Mouse (Mus musculus): ENCODE data around the gene Rpl9. TPM values are rescaled to one million over a fixed set of nuclear protein-coding genes. Genes with fewer than 3 reads are reported as not detected.

Rpl9 gene
- polyA plus RNA-seq, 1 experiment from 2014 or later, result 782 TPM

DNA sequence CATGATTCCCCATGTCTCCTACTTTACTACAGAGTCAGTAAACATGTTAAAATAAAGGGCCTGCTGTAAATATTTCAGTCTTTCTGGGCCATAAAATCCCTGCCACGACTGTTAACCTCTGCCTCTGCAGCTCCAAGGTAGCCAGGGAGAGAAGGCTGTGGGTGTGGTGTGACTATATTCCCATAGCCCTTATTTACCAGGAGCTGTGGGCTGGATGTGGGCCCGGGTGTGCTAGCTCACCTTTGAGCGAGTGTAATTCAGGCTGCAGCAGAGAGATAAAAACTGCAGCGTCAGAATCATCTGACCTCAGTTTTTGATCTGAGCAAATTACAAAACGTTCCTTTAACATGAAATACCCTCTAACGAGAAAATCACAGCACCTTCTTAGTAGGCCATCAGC, 29.6 kb upstream of the Rpl9 start:
- H3K4me1 ChIP-seq (replicated peaks), result peaks cover 27% of the 10 kb centered on the region
- no peak overlapping the region for H3K4me3 ChIP-seq (replicated peaks)
- no peak overlapping the region for H3K4me2 ChIP-seq
- peaks cover 6% of the 10 kb centered on the region for H3K36me3 ChIP-seq
- whole genome bisulfite sequencing (ENCODE audit: insufficient replicate concordance), result 24% methylated on average over 6 of the region's 6 CpGs
- H3K27ac ChIP-seq, result no peak overlapping the region
- DNase-seq (no peak), ATAC-seq (ENCODE audit: low read depth) (peak; percentile 52)
- no peaks in the 10 kb centered on the region for H3K27me3 ChIP-seq
- H3K9me3 ChIP-seq (replicated peaks), result no peaks in the 10 kb centered on the region
- no peak overlapping the region for H3K9ac ChIP-seq

DNA sequence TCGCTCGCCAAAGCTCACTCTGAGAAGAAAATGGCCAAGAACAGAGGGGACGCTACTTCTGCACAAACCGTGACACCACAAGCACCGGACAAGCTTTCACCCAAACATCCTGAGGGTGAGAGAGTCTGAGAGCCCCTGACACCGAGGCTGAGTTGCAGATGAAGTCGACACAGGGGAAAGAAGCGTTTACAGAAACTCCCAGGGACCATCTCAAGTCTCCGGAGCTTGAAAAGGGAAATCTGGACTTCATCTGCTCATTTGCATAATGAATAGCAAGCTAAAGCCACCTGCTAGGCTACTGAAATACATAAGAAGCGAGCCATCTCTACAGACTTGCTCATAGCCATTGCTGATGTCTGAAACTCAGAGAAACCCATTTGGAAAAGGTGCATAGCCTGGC, 27.9 kb upstream of the Rpl9 start:
- Histone ChIP-seq H3K36me3 (peaks cover 6% of the 10 kb centered on the region), H3K4me2 (no peak overlapping the region)
- no peak for ATAC-seq (ENCODE audit: low read depth)

GRCm38 (mm10) chr5:65415653-65416458, 24.6 kb upstream of the Rpl9 start:
- no peaks in the 10 kb centered on the region for H3K27me3 ChIP-seq
- peak overlapping the region; percentile 82 for H3K27ac ChIP-seq
- peak; percentile 98 for ATAC-seq (ENCODE audit: low read depth)
- peak overlapping the region; percentile 59 for H3K4me2 ChIP-seq
- H3K36me3 ChIP-seq, result peaks cover 10% of the 10 kb centered on the region; the same call in 1 of the 2 replicates
- DNase-seq, result peak; percentile 72
- 29% methylated on average over 26 of the region's 26 CpGs for WGBS (ENCODE audit: insufficient replicate concordance)
- peaks cover 28% of the 10 kb centered on the region for H3K4me1 ChIP-seq (replicated peaks)
- H3K9me3 ChIP-seq (replicated peaks), result no peaks in the 10 kb centered on the region
- H3K4me3 ChIP-seq (replicated peaks), result peak overlapping the region; percentile 34
- peak overlapping the region; percentile 68 for H3K9ac ChIP-seq

More for the DNA sequence above, 27.9 kb upstream of the Rpl9 start:
- no peak overlapping the region for H3K4me3 ChIP-seq (replicated peaks)
- H3K9me3 ChIP-seq (replicated peaks), result no peaks in the 10 kb centered on the region
- H3K4me1 ChIP-seq (replicated peaks), result peaks cover 37% of the 10 kb centered on the region
- no peak overlapping the region for H3K9ac ChIP-seq
- no peak for DNase-seq
- no peak overlapping the region for H3K27ac ChIP-seq
- H3K27me3 ChIP-seq, result no peaks in the 10 kb centered on the region
- 79% methylated on average over 10 of the region's 10 CpGs for WGBS (ENCODE audit: insufficient replicate concordance)

- ATAC-seq (ENCODE audit: low read depth) (no peak), DNase-seq (no peak)
- no peak overlapping the region for H3K27ac ChIP-seq
- no peak overlapping the region for H3K9ac ChIP-seq
- 82% methylated on average over 12 of the region's 12 CpGs for WGBS (ENCODE audit: insufficient replicate concordance)
- H3K4me1 ChIP-seq (replicated peaks), result no peaks in the 10 kb centered on the region
- H3K36me3 ChIP-seq, result peaks cover 62% of the 10 kb centered on the region
- H3K9me3 ChIP-seq (replicated peaks), result no peaks in the 10 kb centered on the region
- H3K4me2 ChIP-seq, result no peak overlapping the region
- H3K27me3 ChIP-seq, result no peaks in the 10 kb centered on the region
- H3K4me3 ChIP-seq (replicated peaks), result no peak overlapping the region
Observed at GRCm38 (mm10) chr5:65407989-65408388, 16.7 kb upstream of the Rpl9 start.

- no peaks in the 10 kb centered on the region for H3K27me3 ChIP-seq
- H3K9me3 ChIP-seq (replicated peaks), result no peaks in the 10 kb centered on the region
- H3K36me3 ChIP-seq, result peaks cover 85% of the 10 kb centered on the region
- no peak overlapping the region for H3K9ac ChIP-seq
- H3K27ac ChIP-seq, result no peak overlapping the region
- no peak overlapping the region for H3K4me3 ChIP-seq (replicated peaks)
- H3K4me1 ChIP-seq (replicated peaks), result peaks cover 5% of the 10 kb centered on the region; the same call in 1 of the 2 replicates
- DNase-seq, result peak; percentile 70
- WGBS (ENCODE audit: insufficient replicate concordance), result 35% methylated on average over 2 of the region's 2 CpGs
- H3K4me2 ChIP-seq, result no peak overlapping the region
- peak; percentile 75 for ATAC-seq (ENCODE audit: low read depth)
Observed at GRCm38 (mm10) chr5:65401251-65401994, 10.2 kb upstream of the Rpl9 start.

GRCm38 (mm10) chr5:65394425-65394824, 3.2 kb upstream of the Rpl9 start:
- Histone ChIP-seq H3K9me3 (replicated peaks) (no peaks in the 10 kb centered on the region), H3K27ac (no peak overlapping the region), H3K9ac (no peak overlapping the region), H3K4me1 (replicated peaks) (peaks cover 21% of the 10 kb centered on the region), H3K4me2 (no peak overlapping the region), H3K36me3 (peaks cover 54% of the 10 kb centered on the region), H3K27me3 (no peaks in the 10 kb centered on the region), H3K4me3 (replicated peaks) (no peak overlapping the region)
- no peak for DNase-seq
- 83% methylated on average over 7 of the region's 7 CpGs for WGBS (ENCODE audit: insufficient replicate concordance)
- no peak for ATAC-seq (ENCODE audit: low read depth)

GRCm38 (mm10) chr5:65391753-65392152, 509 bp upstream of the Rpl9 start:
- ATAC-seq (ENCODE audit: low read depth) (peak; percentile 22; the same call in 1 of the 2 replicates), DNase-seq (peak; percentile 12)
- H3K9me3 ChIP-seq (replicated peaks), result no peaks in the 10 kb centered on the region
- WGBS (ENCODE audit: insufficient replicate concordance), result 3% methylated on average over 12 of the region's 12 CpGs
- peak overlapping the region; percentile 78 for H3K4me2 ChIP-seq
- H3K27ac ChIP-seq, result peak overlapping the region; percentile 72
- H3K9ac ChIP-seq, result peak overlapping the region; percentile 81
- H3K36me3 ChIP-seq, result peaks cover 55% of the 10 kb centered on the region
- H3K4me3 ChIP-seq (replicated peaks), result peak overlapping the region; percentile 90
- H3K27me3 ChIP-seq, result no peaks in the 10 kb centered on the region
- peaks cover 44% of the 10 kb centered on the region for H3K4me1 ChIP-seq (replicated peaks)

- 70% methylated on average over 6 of the region's 6 CpGs for WGBS (ENCODE audit: insufficient replicate concordance)
- no peak overlapping the region; the same call in 1 of the 2 replicates for H3K27ac ChIP-seq
- no peaks in the 10 kb centered on the region for H3K9me3 ChIP-seq (replicated peaks)
- H3K36me3 ChIP-seq, result peaks cover 36% of the 10 kb centered on the region
- peaks cover 35% of the 10 kb centered on the region for H3K4me1 ChIP-seq (replicated peaks)
- no peak overlapping the region for H3K4me2 ChIP-seq
- H3K4me3 ChIP-seq (replicated peaks), result no peak overlapping the region
- no peaks in the 10 kb centered on the region for H3K27me3 ChIP-seq
- no peak overlapping the region for H3K9ac ChIP-seq
- ATAC-seq (ENCODE audit: low read depth) (no peak), DNase-seq (no peak)
Observed at GRCm38 (mm10) chr5:65387008-65387867, 4.0 kb downstream of the Rpl9 start.

GRCm38 (mm10) chr5:65385704-65386103, 5.5 kb downstream of the Rpl9 start:
- no peaks in the 10 kb centered on the region for H3K27me3 ChIP-seq
- H3K27ac ChIP-seq, result no peak overlapping the region
- H3K4me2 ChIP-seq, result no peak overlapping the region
- no peaks in the 10 kb centered on the region for H3K9me3 ChIP-seq (replicated peaks)
- H3K36me3 ChIP-seq, result peaks cover 36% of the 10 kb centered on the region
- no peak for DNase-seq
- no peak overlapping the region for H3K4me3 ChIP-seq (replicated peaks)
- peaks cover 33% of the 10 kb centered on the region for H3K4me1 ChIP-seq (replicated peaks)
- ATAC-seq (ENCODE audit: low read depth), result no peak
- WGBS (ENCODE audit: insufficient replicate concordance), result 56% methylated on average over 2 of the region's 2 CpGs
- H3K9ac ChIP-seq, result no peak overlapping the region

DNA sequence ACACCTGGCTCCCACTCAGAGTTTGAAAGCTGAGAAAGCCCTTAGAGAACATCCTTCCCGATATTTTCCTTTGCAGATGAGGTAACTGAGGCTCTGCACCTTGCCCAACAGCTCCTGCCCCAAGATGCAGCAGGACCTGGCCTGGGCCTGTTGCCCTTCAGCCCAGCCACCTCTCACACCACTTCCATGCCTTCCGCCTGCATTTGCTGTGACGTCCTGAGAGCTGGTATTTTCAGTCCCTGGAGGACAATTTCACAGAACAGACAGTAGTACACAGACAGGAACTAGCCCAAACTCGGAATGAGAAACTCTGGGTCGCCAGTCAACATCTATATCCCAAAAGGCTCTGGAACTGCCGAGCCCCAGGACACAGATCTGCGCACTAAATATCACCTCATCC, 16.5 kb downstream of the Rpl9 start:
- Histone ChIP-seq H3K4me2 (no peak overlapping the region), H3K9me3 (replicated peaks) (no peaks in the 10 kb centered on the region), H3K4me1 (replicated peaks) (0 out of 2 replicates have a peak, but pooled peaks cover 4% of the 10 kb centered on the region), H3K4me3 (replicated peaks) (no peak overlapping the region), H3K27me3 (no peaks in the 10 kb centered on the region), H3K27ac (no peak overlapping the region), H3K36me3 (0 out of 2 replicates have a peak, but pooled peaks cover 7% of the 10 kb centered on the region), H3K9ac (no peak overlapping the region)
- DNase-seq (no peak), ATAC-seq (ENCODE audit: low read depth) (no peak)
- WGBS (ENCODE audit: insufficient replicate concordance), result 71% methylated on average over 7 of the region's 7 CpGs

GRCm38 (mm10) chr5:65371551-65371950, 19.7 kb downstream of the Rpl9 start:
- Histone ChIP-seq H3K27me3 (no peaks in the 10 kb centered on the region), H3K4me1 (replicated peaks) (0 out of 2 replicates have a peak, but pooled peaks cover 4% of the 10 kb centered on the region), H3K4me3 (replicated peaks) (no peak overlapping the region), H3K36me3 (no peaks in the 10 kb centered on the region), H3K9me3 (replicated peaks) (no peaks in the 10 kb centered on the region), H3K4me2 (no peak overlapping the region), H3K27ac (no peak overlapping the region), H3K9ac (no peak overlapping the region)
- DNase-seq, result no peak
- no peak for ATAC-seq (ENCODE audit: low read depth)
- 86% methylated on average over 7 of the region's 7 CpGs for WGBS (ENCODE audit: insufficient replicate concordance)
